Mouse (Mus musculus) neutrophil, adult 59 days (primary cell): ENCODE measurements around the gene Gm3383. TPM values are rescaled to one million over a fixed set of nuclear protein-coding genes. Genes with fewer than 3 reads are reported as not detected.

Source experiments
- total RNA-seq, 2 experiments: library from RNA; stranded (reverse); gene quantifications; 1 replicate in 1 of 2; 2 replicates in 1 of 2; pipeline ENCODE4 v1.2.4; 2023

Gene Gm3383
- not detected for total RNA-seq

DNA sequence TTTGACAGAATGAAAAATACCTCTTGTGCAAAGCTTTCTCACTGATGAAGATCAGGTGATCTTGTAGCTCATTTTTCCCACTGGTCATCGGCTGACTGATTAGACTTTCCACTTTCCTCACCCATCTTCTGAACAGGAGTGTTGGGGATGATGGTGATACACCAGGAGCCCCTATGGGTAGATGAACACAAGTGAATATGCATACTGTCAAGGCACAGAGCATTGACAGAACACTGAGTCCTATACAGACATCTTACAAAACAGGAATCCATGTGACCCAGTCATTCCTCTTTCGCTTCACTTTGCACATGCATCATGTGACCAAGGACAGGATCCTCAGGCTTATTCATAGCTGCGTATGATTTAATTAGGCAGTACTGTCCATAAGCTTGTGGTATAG lies at the start of gene Gm3383:
Gene Gm3383, minus strand, starts transcription at position 101 of the 400 bp plus-strand sequence.

DNA sequence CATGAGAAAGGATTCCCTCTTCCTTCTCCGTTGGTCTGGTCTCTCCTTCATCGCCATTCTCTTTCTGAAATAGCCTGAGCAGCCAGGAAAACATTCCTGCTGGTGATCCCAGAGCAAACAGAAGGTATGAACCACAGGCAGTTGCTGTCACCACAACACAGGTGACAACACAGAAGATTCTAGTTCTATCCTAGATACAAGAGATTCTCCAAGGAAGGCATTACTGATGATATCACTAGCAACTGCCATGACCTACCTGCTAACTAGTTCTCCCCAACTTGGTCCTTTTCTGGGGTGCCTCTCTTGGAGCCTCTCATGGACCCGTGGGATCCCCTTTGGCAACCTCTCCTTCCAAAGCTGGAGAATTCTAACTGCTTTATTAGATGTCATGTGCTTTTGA lies 22.4 kb upstream of the Gm3383 start, which contains the start of gene Gm3424:
Gene Gm3424, minus strand, starts transcription at position 101 of the 400 bp plus-strand sequence.

DNA sequence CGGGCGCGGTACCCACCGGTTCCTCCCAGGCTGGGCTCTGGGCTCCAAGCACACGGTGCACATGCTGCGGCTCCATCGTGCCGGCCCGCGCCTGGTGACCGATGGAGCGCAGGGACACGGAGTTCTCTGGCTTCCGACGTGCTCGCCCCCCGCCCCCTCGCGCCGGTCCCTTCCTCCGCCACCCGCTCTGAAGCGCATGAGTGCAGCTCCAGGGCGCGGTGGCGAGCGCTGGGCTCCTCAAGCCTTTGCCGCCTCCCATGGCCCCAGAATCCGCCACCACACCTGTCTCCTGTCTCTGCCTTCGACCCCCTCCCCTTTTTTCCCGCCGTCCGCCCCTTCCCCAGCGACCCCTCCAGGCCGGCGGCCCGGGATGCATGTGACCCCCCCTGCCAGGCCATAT lies 66.3 kb downstream of the Gm3383 start, which contains the start of gene Gm3373:
Gene Gm3373, minus strand, starts transcription at position 101 of the 400 bp plus-strand sequence.

DNA sequence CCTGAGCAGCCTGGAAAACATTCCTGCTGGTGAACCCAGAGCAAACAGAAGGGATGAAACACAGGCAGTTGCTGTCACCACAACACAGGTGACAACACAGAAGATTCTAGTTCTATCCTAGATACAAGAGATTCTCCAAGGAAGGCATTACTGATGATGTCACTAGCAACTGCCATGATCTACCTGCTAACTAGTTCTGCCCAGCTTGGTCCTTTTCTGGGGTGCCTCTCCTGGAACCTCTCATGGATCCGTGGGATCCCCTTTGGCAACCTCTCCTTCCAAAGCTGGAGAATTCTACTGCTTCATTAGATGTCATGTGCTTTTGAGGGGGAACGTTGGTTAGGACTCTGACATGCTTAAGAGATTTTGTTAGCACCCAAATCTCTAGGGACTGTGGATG lies 120.4 kb downstream of the Gm3383 start, which contains the start of gene Gm9603:
Gene Gm9603, minus strand, starts transcription at position 101 of the 400 bp plus-strand sequence.

DNA sequence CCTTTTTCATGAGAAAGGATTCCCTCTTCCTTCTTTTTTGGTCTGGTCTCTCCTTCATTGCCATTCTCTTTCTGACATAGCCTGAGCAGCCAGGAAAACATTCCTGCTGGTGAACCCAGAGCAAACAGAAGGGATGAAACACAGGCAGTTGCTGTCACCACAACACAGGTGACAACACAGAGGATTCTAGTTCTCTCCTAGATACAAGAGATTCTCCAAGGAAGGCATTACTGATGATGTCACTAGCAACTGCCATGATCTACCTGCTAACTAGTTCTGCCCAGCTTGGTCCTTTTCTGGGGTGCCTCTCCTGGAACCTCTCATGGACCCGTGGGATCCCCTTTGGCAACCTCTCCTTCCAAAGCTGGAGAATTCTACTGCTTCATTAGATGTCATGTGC lies 174.9 kb downstream of the Gm3383 start, which contains the start of gene Gm8265:
Gene Gm8265, minus strand, starts transcription at position 101 of the 400 bp plus-strand sequence.

Other genes starting within 250 kb of the Gm3383 start
- gene Gm8265, start 175.0 kb downstream of the Gm3383 start, total RNA-seq = not detected
- gene Gm9603, start 120.5 kb downstream of the Gm3383 start, total RNA-seq = not detected
- not detected for gene Gm3373, start 66.4 kb downstream of the Gm3383 start, total RNA-seq
- not detected for gene Gm3424, start 22.3 kb upstream of the Gm3383 start, total RNA-seq
- not detected for gene Gm8237, start 72.4 kb upstream of the Gm3383 start, total RNA-seq
- not detected for gene Gm3248, start 153.8 kb upstream of the Gm3383 start, total RNA-seq
- gene Gm3453, start 171.2 kb upstream of the Gm3383 start, total RNA-seq = not detected